Mouse (Mus musculus): ENCODE measurements around the gene Zdhhc17.
A peak's percentile ranks its signal among the peaks of the same experiment; 100 is the strongest.

The Zdhhc17 gene

GRCm38 (mm10) chr10:110919531-110920343 is 90.2 kb downstream of the Zdhhc17 start, which contains the start of gene Csrp2:
Gene Csrp2 (plus strand): TSS chr10:110919789.
- peak; percentile 99 for DNase-seq

- peak; percentile 94 for DNase-seq
Measured at GRCm38 (mm10) chr10:110918414-110919391, 91.2 kb downstream of the Zdhhc17 start.

- peak; percentile 65 for DNase-seq
Measured at GRCm38 (mm10) chr10:110917521-110917920, 92.4 kb downstream of the Zdhhc17 start.

GRCm38 (mm10) chr10:110916666-110917344 is 93.1 kb downstream of the Zdhhc17 start:
- no peak for DNase-seq

- DNase-seq: peak; percentile 55
Measured at GRCm38 (mm10) chr10:110903862-110904261, 106.1 kb downstream of the Zdhhc17 start.

GRCm38 (mm10) chr10:110899744-110900501 is 110.0 kb downstream of the Zdhhc17 start:
- peak; percentile 91 for DNase-seq
